Mouse (Mus musculus) thymus, adult 18-20 months (tissue): ENCODE measurements around the gene Tbc1d1.

Source experiments
- DNase-seq, 2 experiments: peaks; one replicate each; pipeline ENCODE4 v3.0.0; 2022; ENCODE audit warnings: mixed read lengths in 2 of 2

Tbc1d1 gene

DNA sequence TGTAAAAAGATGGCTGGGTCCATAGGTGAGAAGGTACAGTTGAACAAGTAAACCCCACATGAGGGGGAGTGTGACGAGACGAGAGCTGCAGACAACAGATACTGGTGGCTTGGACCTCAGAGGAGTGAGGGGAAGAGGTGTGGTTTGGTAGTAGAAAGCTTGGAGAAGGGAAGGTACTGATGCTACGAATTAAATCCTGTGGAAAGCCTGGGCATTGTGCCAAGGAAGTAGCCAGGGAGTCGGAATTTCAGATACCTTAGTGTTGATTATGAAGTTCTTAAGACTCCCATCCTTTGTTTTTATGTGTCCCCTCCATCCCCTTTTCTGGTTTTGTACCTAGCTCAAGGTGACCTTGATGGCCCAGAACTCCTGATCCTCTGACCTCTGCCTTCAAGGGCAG is 124.5 kb downstream of the Tbc1d1 start:
- DNase-seq = no peak

DNA sequence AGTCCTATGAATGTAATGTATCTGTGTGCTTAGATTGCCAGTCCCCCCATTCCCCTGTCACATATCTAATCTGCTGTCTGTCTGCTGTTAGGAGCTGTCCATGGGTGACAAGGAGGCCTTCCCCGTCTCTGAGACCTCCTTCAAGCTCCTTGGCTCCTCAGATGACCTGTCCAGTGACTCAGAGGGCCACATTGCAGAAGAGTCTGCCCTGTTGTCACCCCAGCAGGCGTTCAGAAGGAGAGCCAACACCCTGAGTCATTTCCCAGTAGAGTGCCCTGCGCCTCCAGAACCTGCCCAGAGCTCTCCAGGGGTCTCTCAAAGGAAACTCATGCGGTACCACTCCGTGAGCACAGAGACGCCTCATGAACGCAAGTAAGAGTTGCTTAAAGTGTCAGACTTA is 125.6 kb downstream of the Tbc1d1 start:
- no peak for DNase-seq

DNA sequence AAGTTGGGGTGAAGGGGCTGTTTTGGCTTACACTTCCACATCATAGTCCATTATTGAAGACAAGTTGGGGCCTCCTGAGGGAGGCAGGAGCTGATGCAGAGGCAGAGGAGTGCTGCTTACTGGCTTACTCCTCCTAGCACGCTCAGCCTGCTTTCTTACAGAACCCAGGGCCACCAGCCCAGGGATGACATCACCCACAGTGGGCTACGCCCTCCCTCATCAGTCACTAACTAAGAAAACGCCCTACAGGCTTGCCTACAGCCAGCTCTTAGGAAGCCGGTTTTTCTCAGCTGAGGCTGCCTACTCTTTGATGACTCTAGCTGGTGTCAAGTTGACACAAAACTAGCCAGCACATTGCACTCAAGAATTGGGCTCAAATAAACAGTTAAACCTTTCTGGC is 126.5 kb downstream of the Tbc1d1 start:
- DNase-seq = no peak

DNA sequence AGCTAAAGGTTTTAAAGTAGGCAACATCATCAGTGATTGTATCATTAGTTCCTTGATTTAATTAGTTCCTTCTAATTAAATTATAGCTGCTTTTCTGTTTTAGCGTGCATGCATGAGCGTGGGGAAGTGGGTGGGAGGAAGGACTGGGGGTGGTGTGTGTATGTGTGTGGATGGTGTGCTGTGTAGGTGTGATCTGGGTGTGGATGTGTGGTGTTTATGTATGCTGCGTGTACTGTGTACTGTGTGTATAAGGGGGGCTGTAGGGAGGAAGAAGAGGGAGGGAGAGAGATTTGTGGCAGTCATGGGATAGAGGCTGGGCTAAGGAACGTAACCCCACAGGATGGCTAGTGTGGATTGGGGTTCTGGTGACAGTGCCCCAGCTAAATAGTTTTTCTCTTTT is 129.2 kb downstream of the Tbc1d1 start:
- DNase-seq = no peak

DNA sequence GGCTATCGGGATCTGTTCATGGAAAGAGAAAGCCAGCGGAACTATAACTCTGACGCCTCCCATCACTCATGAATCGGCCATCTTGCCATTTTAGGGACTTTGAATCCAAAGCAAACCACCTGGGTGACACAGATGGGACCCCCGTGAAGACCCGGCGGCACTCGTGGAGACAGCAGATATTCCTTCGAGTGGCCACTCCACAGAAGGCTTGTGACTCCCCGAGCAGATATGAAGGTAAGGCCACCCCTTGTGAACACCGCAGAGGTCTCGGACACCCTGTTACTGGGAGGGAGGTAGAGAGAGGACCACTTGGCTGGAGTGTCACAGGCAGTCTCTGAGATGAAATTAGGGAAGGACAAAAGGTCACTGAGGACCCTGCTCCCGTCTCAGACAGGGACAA is 129.7 kb downstream of the Tbc1d1 start:
- DNase-seq = no peak

DNA sequence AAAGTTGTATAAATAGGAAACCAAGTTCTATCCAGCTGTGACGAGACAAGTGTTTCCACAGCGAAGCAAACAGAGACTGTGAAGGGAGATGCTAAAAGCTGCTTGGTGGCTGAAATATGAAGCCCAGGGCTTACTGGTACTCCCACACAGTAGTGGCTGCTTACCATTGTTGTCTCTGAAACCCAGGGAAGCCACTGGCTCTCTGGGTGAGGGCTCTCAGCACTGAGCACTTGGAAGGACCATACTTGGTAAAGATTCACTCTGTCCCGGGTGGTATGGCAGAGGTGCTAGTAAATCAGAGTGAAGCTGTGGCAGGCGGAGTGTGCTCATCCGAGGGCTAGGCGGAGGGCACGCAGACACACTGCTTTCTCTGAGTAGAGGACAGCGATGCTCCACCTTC is 131.2 kb downstream of the Tbc1d1 start:
- no peak for DNase-seq

DNA sequence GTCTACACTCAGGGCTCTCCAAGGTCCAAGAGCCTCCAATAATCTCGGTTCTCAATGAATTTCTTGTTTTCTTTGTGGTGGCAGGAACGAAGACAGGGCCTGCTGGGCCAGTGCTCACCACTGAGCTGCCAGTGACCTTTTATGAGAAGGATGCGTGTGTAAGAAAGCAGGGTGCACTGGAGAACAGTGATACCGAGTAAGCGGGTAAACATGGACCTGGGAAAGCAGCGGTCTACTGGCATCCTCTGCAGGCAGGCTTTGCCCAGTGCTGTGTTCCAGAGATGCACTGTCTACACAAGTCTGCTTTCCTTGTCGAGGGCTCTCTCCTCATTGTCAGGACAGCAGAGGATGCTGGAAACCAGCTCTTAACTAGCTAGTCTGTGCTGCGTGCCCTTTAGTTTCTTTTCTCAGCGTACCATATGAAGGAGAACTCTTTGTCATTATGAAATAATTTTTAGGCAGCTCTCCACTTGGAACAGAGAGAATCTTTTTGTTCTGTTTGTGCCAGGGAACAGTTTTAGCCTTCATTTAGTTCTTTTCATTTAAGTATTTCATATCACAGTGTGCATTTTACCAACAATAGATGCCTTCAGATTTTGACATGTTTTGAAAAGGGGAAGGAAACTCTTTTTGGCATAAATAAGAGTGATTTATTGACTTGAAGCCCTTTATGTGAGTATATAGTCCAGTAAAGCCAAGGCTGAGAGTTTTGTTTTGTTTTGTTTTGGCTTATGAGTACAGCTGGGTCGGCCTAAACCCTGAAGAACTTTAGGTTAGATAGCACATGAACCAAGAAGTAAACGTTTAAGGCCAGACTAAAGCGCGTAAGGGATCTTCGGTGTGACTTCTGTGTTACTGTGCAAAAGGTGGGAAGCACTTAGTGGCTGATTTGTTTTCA is 132.2 kb downstream of the Tbc1d1 start:
- no peak for DNase-seq

DNA sequence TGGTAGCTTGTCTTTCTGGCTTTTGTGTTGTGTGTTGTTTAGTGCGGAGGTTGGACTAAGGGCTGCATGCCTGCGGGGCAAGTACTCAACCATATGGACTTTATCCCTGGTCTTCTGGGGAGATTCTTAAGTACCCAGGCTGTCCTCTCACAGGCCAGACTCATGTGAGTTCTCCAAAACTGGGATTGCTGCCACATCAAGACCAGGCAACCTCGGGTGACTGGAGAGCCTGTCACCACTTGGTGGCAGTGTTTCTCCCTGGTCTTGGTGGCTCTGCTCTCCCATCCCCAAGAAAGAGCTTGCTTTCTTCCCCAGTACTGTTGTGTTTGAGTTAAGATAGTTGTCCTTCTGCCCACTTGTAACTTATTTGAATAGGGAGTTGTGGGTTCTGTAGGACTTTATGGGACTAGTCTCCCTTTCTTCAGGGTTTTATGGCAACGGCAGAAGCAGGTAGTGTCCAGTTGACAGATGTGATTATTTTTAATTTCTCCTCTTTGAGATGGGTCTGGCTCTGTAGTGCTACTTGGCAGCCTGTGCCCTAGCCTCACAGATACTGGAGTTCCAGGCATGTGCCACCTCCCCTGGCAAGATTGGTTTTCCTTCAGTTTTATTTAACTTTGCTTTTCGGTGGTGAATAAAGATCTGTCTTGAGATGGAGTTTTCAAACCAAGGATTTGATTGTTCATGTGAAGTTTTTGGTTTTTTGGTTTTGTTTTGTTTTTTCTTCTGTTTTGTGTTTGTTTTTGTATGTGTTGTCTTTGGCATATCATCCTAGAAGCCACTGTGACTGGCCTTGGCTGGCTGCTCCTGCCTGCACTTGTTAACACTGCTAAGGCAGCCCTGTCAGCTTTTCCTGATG is 133.3 kb downstream of the Tbc1d1 start:
- peak; percentile 38 to 46 for DNase-seq

- DNase-seq = no peak
These were observed 133.9 kb downstream of the Tbc1d1 start for GRCm38 (mm10) chr5:64290061-64290345.

DNA sequence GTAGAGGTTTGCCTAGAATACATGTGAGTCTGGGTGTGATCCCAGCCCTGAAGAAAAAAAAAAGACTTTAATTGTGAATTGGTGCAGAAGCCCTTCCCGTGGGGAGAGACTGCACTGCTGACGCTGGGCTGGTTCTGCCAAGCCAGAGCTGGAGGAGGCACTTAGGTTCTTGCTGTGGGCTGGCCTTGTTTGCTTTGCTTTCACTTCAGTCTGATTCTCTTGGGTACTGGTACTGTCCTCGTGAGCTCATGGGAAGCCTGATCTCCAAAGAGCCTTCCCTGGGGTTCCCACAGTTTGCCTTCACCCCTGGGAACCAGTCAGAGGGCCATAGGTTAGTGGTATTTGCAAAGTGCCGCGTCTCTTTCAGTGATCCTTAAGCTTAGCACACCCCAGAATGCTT is 135.6 kb downstream of the Tbc1d1 start:
- DNase-seq = no peak

DNA sequence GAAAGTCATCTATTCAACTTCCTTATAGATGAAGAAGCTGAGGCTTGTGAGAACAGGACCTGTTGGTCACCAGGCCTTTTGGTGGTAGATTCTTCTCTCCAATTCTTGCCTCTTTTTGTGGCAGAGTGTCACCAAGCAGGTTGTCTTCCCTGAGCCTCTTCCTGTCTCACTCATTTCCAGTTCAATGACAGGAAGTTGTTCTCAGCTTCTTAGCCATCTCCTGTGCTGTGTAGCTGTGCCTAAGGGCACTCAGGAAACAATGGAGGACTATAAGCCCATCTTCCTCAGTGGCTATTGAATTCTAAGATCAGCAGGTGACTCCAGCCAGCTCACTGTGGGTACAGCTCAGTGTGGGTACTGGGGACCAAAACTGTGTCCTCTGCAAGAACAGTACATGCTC is 139.5 kb downstream of the Tbc1d1 start:
- DNase-seq = no peak

GRCm38 (mm10) chr5:64296328-64296727 is 140.2 kb downstream of the Tbc1d1 start:
- DNase-seq = no peak

GRCm38 (mm10) chr5:64297100-64297499 is 141.0 kb downstream of the Tbc1d1 start:
- DNase-seq = no peak

DNA sequence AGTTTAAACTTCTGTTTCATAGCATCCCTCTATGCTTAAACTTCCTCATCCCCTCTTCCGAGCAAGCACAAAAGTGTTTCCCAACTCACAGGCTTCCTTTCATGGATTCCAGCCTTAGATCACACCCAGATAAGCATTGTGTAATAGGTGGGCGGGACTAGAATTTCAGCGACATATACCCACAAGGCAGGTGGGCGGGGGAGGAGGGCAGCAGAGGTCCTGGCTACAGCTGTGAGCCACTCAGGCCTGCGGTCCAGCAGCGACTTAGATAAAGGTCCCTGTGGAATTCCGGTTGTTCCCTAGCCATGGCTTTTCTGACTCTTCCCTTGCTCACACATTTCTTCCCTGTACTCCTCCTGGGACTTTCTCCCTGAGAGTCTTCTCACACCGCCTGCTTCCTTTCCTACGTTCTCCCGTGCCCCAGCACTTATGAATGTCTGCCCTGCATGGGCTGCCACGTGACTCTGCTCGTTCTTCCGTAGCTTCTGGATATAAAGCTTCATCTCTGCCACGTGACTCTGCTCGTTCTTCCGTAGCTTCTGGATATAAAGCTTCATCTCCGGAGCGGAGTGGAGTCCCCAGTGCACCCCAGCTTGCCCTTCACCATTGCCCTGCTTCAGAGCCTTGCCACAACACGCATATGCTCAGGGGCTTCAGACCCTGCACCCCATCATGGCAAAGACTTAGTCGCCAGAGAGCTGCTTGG is 142.4 kb downstream of the Tbc1d1 start:
- DNase-seq = no peak

GRCm38 (mm10) chr5:64299508-64300324 is 143.6 kb downstream of the Tbc1d1 start:
- DNase-seq = no peak

DNA sequence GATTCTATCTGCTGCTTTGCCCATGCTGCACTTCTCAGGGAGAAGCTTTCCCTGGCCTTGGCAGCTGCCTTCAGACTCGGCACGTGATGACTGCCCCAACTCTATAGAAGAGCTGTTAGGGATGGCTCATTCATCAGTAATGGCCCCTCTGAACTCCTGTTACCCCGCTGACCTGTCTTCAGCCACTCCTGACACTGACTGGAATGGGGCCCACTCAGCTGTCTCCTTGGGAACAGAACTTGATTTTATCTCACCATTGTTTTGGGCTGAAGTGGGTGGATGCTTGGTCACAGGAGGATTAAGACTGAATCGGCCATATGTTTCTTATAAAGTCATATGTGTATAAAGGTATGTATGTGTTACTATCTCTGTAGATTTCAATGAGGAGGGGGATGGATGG is 145.1 kb downstream of the Tbc1d1 start:
- DNase-seq = no peak

DNA sequence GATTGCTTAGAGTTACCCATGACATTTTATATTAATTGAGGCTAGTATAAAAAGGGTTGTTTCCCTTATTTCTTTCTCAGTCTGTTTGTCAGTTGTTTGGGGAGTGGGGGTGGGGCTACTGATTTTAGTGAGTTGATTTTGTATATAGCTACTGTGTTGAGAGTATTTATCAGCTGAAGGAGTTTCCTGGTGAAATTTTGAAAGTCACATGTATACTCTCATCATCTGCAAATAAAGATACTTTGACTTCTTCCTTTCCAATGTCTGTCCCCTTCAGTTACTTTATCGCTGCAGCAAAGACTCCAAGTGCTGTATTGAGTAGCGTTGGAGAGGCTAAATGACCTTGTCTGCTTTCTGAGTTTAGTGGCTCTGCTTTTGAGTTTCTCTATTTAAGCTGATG is 151.2 kb downstream of the Tbc1d1 start:
- no peak for DNase-seq

- DNase-seq = no peak
These were observed 156.2 kb downstream of the Tbc1d1 start for GRCm38 (mm10) chr5:64312295-64312694.

DNA sequence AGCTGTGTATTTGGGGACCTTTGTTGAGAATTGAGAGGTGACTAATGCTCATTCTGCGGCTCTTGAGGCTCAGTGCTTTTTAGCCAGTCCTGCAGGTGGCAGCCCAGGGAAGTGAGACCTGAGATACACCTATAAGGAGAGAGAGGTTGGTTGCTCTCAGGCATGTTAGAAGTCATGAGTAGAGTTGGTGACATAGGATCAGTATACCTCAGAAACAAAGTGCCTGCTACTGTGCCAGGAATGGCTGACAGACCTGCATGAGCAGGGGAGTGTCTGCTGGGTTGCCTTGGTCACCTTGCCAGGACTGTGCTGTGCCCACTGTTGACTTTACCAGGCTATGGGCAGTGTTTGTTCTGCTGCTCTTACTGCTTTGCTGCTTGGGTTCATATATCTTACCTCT is 157.4 kb downstream of the Tbc1d1 start:
- DNase-seq = no peak

DNA sequence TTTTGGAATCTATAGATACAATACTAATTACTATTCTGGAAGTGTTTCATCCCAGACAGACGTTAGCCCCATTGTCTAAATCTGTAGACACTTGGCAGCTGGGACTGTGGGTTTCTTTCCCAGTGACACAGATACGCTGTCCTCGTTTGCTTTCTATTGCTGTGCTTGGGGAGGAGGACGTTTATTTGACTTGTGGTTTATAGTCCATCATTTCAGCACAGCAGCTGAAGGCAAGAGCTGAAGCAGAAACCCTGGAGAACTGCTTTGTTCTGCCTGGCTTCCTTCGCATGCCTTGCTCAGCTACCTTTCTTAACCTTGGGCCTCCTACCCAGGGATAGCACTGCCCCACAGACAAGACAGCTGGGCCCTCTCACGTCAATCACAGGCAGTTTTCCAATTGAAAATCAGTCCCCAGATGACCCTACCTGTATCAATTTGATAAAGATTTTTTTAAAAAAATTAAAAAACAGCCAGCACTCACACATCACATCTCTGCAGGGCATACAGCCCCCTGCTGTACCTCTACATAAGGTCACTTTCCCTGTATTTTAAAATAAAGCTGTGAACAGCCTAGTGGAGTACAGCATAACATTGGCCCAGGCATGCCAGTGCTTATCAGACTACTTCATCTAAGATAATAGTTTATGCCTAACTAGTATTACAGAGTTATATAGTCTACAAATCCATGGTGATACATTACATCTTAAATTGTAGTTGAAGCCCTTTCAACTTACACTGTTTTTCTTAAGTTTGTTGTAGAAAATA is 158.4 kb downstream of the Tbc1d1 start:
- no peak for DNase-seq

DNA sequence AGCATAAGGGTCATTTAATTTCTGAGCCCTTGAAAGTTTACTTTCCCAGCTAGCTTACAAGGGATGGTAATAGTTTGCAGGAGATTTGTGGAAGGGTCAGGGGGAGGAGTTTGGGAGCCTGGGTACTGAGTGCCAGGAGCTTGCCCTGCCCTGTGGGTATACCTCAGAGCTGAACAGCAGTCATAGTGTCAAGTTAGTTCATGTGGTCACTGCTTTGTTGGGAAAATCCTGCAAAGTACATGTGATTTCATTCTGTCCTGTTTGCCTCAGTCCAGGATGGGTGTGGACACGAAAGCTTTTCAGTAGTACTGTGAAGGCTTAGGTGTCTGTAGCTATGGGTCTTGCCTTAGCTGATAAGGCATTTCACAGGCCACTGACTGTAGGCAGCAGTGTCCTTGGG is 159.0 kb downstream of the Tbc1d1 start:
- DNase-seq = no peak

DNA sequence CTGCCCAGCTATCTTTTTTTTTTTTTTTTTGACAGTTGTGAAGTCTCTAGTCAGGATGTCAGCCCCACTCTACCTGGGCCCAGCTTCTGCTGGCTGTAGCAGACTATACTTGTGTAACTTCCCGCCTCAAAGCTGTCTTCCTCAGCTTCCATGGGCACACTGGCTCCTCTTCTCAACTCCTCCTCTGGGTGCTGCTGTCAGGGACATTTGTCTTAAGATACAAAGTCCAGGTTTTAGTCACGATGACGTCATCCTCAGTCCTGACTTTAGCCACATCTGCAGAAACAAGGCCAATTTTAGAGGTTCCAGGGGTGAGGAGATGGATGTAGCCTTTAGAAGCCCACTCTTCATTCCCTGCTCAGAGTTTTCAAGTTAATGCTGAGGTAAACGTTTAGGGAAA is 167.2 kb downstream of the Tbc1d1 start:
- DNase-seq = no peak
